Mouse (Mus musculus): ENCODE measurements around the gene Sh3pxd2a. TPM values are rescaled to one million over a fixed set of nuclear protein-coding genes. Genes with fewer than 3 reads are reported as not detected.

Sh3pxd2a gene
- total RNA-seq, 1 experiment from 2014 or later: 136 TPM

DNA sequence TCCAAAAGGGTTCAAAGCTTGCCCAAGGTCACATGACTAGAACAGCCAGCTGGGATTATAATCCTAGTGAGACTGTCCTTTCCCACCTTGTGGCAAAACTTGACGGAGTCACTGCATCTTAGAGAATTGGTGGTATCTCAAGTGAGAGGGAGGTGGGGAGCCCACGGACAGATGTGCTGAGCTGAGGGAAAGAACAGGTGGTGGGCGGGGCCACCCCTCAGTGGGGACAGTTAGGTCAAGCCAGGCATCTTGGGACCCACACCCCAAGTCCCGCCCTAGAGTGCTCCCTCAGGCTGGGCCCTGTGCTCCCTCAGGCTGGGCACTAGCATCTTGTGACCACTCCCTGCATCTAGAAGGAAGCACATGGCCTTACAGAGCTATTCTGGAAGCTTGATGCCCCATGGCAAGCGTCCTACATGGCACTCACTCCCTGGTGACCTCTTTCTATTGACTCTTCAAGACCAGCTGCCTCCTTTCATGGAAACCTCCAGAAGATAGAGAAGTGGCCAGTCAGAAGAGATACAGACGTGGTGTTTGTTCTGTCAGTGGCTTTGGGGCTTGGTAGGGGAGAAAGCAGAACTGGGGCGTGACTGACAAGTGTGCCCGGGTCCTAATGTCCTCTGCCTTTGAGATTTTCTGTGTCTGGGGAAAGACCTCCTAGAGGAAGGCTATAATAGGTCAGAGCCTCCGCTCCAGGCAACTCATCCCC lies 24.3 kb downstream of the Sh3pxd2a start:
- DNase-seq: no peak

- peak; percentile 76 for DNase-seq
Observed at GRCm38 (mm10) chr19:47438445-47438844, 25.8 kb downstream of the Sh3pxd2a start.

- DNase-seq: no peak
Observed at GRCm38 (mm10) chr19:47437040-47437439, 27.2 kb downstream of the Sh3pxd2a start.

DNA sequence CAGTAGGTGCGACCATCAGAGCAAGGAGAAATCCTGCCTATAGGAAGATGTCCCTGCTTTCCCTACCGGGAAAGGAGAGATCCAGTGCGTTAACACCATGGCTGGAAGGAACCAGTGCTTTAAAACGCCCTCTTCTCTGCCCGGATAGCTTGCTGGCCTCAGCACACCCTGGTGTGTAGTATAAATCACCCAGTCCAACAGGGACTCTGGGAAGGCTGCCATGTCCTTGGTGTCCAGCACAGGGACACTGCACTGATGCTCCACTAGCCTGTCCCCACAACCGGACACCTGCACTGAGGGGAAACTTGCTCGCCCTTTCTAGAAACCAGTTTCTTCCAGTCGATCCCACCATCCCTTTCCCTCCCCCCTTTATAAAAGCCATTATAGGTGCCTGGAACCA lies 28.0 kb downstream of the Sh3pxd2a start:
- peak; percentile 89 for DNase-seq

DNA sequence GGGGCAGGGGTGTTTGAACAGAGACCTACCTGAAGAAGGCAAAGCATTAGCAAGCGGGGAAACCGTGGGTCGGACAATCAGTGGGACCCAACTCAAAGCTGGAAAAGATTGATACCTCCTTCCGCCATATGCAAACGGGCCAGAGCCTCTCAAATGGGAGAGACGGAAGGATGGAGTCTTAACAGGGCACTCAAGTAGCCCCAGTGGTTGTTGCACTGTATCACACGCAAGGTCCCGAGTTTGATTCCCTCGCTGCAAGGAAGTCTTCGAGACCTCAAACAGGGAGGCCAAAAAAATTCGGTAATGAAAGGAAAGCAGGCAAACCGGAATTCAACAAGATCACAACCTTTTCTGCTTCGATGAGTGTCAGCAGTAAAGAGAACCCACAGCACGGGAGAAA lies 29.5 kb downstream of the Sh3pxd2a start:
- DNase-seq: no peak

- peak; percentile 65 for DNase-seq
Observed at GRCm38 (mm10) chr19:47432339-47432738, 31.9 kb downstream of the Sh3pxd2a start.

- DNase-seq: no peak
Observed at GRCm38 (mm10) chr19:47431189-47431931, 32.8 kb downstream of the Sh3pxd2a start.

GRCm38 (mm10) chr19:47430160-47430559 lies 34.0 kb downstream of the Sh3pxd2a start:
- no peak for DNase-seq

DNA sequence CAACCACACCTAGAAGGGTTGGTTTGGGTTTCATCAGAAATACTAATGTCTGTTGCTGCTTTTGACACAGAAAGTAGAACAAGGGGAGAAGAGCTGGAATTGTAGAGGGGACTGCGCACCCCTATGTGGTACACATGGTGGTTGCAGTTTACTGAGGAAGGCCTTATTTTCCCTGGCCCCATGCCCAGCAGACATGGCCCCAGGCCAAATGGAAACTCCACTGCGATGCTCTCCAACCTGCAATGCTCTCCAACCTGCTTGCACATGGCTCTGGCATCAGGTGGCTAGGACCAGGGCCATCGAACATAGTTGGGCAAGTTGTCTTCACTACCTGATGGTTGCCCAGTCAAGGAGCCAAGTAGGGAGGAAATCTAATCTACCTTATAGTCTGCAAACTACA lies 35.0 kb downstream of the Sh3pxd2a start:
- DNase-seq: peak; percentile 42

DNA sequence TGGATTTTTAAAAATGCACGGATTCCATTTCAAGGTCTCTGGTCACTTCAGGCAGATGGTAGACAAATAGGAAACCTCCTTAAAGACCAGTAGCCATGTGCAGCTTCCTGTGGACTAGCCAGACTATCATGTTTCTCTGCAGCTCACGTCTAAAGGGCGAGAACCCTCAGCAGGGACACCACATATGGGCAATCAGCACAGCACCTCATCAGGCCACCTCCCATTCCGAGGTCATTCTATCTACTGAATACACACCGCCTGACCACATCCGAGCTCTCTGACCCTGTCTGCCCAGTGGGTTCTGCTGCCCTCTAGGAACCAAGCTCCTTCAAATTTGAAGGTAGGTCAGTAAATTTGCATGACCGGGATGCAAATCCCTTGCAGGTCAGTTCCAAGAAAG lies 35.4 kb downstream of the Sh3pxd2a start:
- no peak for DNase-seq

DNA sequence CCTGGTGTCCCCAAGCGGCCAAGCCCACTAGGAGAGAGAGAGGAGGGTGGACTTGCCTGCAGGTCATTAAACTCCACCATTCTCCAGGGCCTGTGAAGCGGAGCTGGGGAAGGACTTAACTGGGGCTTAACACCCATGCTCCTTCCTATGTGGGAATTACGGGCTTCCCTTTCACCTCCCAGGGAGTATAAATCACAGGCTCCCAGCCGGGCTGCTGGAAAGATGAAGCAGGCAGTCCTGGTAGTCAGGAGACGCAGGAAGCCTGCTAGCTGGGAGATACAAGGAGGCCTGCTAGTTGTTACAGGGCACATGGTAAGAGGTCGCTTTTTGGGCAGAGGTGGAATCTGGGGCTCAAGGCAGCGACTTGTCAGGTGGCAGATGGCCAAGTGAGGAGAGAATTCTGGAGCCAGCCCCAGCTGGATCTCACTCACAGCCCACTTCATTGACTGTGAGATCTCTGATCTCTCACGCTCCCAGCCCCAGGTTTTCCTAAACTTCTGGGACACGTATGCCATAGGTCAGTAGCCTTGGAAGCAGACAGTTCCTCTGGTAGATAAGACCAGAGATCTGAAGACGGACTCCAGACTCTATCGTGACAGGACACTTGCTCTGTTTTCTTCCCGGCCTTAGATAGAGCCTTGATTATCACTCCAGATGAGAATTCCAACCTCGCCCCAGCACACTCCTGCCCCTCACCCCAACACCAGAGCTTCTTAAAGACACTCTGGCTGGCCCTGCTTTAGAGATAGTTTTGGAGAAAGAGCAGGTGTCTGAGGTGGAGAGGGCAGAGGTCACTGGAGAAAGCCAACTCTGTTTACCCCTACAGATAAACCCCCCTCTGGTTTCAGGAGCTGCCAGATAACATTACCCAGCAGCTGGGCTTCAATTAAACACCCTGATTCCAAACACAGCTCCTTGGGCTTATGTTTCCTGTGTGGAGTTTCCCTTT lies 36.1 kb downstream of the Sh3pxd2a start:
- peak; percentile 47 for DNase-seq

- no peak for DNase-seq
Observed at GRCm38 (mm10) chr19:47423632-47424031, 40.6 kb downstream of the Sh3pxd2a start.

- peak; percentile 37 for DNase-seq
Observed at GRCm38 (mm10) chr19:47421128-47421898, 42.9 kb downstream of the Sh3pxd2a start.

- no peak for DNase-seq
Observed at GRCm38 (mm10) chr19:47420539-47420938, 43.7 kb downstream of the Sh3pxd2a start.

DNA sequence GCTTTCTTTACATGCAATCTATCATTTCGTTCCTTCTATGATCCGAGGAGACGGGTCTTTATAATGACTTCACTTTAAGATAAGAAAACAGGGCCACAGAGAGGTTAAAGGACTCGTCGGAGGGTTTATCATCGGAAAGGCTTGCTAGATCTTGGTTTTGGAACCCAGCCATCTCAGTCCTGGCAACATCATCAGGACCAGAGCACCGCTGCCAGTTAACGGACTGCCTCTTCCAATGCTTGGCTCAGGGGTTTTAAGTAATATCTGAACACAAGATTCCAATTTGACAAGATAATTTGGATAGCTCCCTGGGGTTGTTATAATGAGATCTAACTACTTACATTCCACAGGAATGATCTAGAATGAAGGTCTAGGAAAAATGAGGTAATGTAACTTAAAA lies 45.0 kb downstream of the Sh3pxd2a start:
- DNase-seq: no peak

DNA sequence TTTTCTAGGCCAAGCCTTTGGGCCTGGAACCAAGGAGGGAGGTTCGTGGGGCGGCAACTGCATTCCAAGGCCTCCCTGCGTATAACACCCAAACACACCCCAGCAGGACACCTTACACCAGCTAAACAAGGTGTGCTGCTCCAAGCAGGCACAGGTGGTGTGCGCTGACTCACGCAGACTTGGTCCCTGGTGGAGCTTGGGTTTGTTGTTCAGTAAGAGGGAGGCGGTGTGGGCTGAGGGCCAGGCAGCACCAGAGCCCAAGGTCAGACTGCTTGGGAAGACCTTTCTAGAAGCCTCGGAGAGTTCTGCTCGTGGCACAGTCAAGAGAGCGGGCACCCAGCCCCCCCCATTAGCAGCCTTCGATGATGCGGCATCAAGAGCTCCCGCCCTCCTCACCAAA lies 48.0 kb downstream of the Sh3pxd2a start:
- peak; percentile 61 for DNase-seq

DNA sequence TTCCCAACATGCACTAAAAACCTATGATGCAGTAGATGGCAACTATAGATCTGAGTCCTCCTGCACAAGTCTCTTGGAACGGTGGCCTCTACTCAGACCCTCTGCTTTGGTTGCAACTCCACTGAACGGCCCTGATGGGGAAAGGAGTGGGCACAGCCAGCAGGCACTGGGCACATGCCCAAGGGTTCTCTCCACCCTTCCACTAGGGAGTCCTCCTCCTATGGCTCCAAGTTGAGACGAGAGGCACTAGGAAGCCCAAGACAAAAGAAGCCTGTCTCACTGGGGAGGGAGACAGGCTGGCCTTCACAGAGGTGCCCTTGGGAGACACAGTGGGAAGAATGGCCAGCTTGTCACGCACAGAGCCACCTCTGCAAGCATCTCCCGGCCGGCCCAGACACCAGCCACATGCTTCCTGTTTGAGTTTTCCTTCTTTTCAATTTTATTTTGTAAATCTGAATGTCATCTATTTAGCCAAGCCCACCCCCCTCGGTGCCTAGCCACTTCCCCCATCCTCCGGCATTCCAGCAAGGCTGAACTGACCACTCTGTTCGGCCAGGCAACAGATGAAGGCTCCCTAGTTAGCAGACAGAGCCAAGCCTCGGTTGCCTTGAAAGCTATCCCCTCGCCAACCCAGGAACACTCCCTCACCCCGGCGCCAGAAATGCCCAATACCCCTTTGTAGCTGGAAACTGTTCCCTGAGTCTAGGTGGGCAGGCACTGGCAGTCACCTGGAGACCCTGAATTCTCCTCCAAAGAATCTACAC lies 49.9 kb downstream of the Sh3pxd2a start:
- no peak for DNase-seq

- DNase-seq: no peak
Observed at GRCm38 (mm10) chr19:47413458-47414005, 50.7 kb downstream of the Sh3pxd2a start.

- DNase-seq: no peak
Observed at GRCm38 (mm10) chr19:47412566-47413248, 51.5 kb downstream of the Sh3pxd2a start.

GRCm38 (mm10) chr19:47410301-47410700 lies 53.9 kb downstream of the Sh3pxd2a start:
- no peak for DNase-seq
